Mouse (Mus musculus) stomach, embryonic 15.5 days (tissue): Measurements from ENCODE around the gene Ccnyl1. TPM values are rescaled to one million over a fixed set of nuclear protein-coding genes. Genes with fewer than 3 reads are reported as not detected.

Experiments
- ATAC-seq: fragments of 200-750 bp; cut with Nextera tagmentation; 2 replicates; pipeline ENCODE4 v1.8.0; 2017; ENCODE audit warnings: low read depth, moderate number of reproducible peaks, moderate TSS enrichment; ENCODE audit not compliant: insufficient read depth, low FRiP score
- H3K27ac ChIP-seq: fragments of 300-500 bp; sonication (generic); 2 replicates; pipeline ENCODE4 v1.5.1; 2015; ENCODE audit warnings: mild to moderate bottlenecking, inconsistent platforms
- H3K27me3 ChIP-seq: fragments of 300-500 bp; sonication (generic); replicated peaks from 2 replicates; pipeline ENCODE4 v1.6.1; 2015; ENCODE audit warnings: inconsistent platforms
- H3K36me3 ChIP-seq: fragments of 300-500 bp; sonication (generic); 2 replicates; pipeline ENCODE4 v1.6.1; 2015; ENCODE audit warnings: inconsistent platforms
- H3K4me1 ChIP-seq: fragments of 300-500 bp; sonication (generic); 2 replicates; pipeline ENCODE4 v1.6.1; 2015; ENCODE audit warnings: inconsistent platforms
- H3K4me2 ChIP-seq: fragments of 300-500 bp; sonication (generic); 2 replicates; pipeline ENCODE4 v1.6.1; 2015; ENCODE audit warnings: mild to moderate bottlenecking, inconsistent platforms
- H3K4me3 ChIP-seq: fragments of 300-500 bp; sonication (generic); replicated peaks from 2 replicates; pipeline ENCODE4 v1.5.1; 2015; ENCODE audit warnings: inconsistent platforms
- H3K9ac ChIP-seq: fragments of 300-500 bp; sonication (generic); 2 replicates; pipeline ENCODE4 v1.6.1; 2015; ENCODE audit warnings: inconsistent platforms
- H3K9me3 ChIP-seq: fragments of 300-500 bp; sonication (generic); 2 replicates; pipeline ENCODE4 v1.6.1; 2016; ENCODE audit warnings: inconsistent platforms
- WGBS: fragments of 180-500 bp; shearing (Covaris S2); methylation state at CpG from one replicate; pipeline ENCODE4 v1.1.7; 2015; 5-methylcytosine and 5-hydroxymethylcytosine counted together
- polyA plus RNA-seq: library from polyadenylated mRNA; unstranded; fragments of >200 nt; fragmentation: Nextera tagmentation; extraction: Ambion mirVana; gene quantifications from 2 replicates; pipeline ENCODE4 v1.2.1, GENCODE M21; 2015

The Ccnyl1 gene
- polyA plus RNA-seq, 1 experiment from 2014 or later = 4.5 TPM

DNA sequence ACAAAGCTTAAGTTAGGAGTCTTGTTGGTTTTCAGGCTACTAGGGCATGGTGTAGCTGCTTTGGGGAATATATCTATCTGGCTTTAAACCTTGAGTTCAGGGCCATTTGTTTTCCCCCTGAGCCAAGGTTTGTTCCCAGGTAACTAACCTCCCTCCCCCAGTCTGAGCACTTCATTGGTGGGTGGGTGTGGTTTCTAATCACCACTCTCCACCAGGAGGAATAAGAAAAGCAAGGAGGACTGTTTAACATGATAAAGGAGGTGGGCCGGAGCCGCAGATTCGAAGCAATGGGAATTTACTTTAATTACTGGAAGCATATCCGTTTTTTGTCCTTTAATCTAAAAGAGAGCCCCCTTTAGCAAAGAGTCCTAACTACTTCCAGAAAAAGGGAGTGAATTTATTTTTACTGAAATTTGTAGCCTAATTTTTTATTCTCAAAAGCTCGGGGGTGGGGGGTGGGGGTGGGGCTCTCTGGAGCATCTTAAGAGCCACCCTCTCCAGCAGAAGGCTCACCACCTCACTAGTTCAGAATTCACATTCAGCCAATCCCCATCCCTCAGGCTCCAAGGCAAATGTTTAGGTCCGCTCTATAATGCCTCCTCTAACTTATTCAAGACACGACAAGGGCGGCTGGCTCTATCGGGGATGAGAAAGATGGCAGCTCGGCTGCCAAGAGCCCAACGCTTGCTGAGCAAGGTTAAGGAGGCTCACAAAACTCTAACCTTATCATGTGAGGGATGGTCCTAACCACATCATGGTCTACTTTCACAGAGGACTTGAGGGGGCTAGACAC, 43.4 kb downstream of the Ccnyl1 start:
- H3K27ac ChIP-seq = peak overlapping the region; percentile 22
- no peaks in the 10 kb centered on the region for H3K9me3 ChIP-seq
- no peaks in the 10 kb centered on the region for H3K27me3 ChIP-seq
- H3K4me1 ChIP-seq = peaks cover 35% of the 10 kb centered on the region
- no peaks in the 10 kb centered on the region for H3K36me3 ChIP-seq
- H3K9ac ChIP-seq = no peak overlapping the region
- H3K4me2 ChIP-seq = peak overlapping the region; percentile 95
- WGBS = 46% methylated on average over 11 of the region's 11 CpGs
- H3K4me3 ChIP-seq = peak overlapping the region; percentile 17
- ATAC-seq = no peak

- H3K27ac ChIP-seq = peak overlapping the region; percentile 18; the same call in 1 of the 2 replicates
Measured at GRCm38 (mm10) chr1:64734771-64735750, 44.8 kb downstream of the Ccnyl1 start.

GRCm38 (mm10) chr1:64735781-64736680, 45.8 kb downstream of the Ccnyl1 start:
- Histone ChIP-seq H3K27me3 (no peaks in the 10 kb centered on the region), H3K4me3 (peak overlapping the region; percentile 77), H3K4me2 (peak overlapping the region; percentile 95), H3K9me3 (no peaks in the 10 kb centered on the region), H3K36me3 (no peaks in the 10 kb centered on the region), H3K27ac (peak overlapping the region; percentile 91), H3K4me1 (peaks cover 35% of the 10 kb centered on the region), H3K9ac (peak overlapping the region; percentile 83; the same call in 1 of the 2 replicates)
- ATAC-seq = no peak
- 7% methylated on average over 75 of the region's 75 CpGs for WGBS

More at GRCm38 (mm10) chr1:64734771-64735750, 44.8 kb downstream of the Ccnyl1 start:
- Histone ChIP-seq H3K36me3 (no peaks in the 10 kb centered on the region), H3K9me3 (no peaks in the 10 kb centered on the region), H3K9ac (peak overlapping the region; percentile 38), H3K4me2 (peak overlapping the region; percentile 95), H3K4me3 (peak overlapping the region; percentile 77), H3K27me3 (no peaks in the 10 kb centered on the region), H3K4me1 (peaks cover 35% of the 10 kb centered on the region)
- no peak for ATAC-seq
- 32% methylated on average over 58 of the region's 58 CpGs for WGBS

GRCm38 (mm10) chr1:64736681-64737501, 46.6 kb downstream of the Ccnyl1 start:
- peak overlapping the region; percentile 83 for H3K9ac ChIP-seq
- ATAC-seq = no peak; the same call in 1 of the 2 replicates
- no peaks in the 10 kb centered on the region for H3K27me3 ChIP-seq
- no peaks in the 10 kb centered on the region for H3K36me3 ChIP-seq
- H3K27ac ChIP-seq = peak overlapping the region; percentile 91
- H3K4me1 ChIP-seq = peaks cover 31% of the 10 kb centered on the region
- WGBS = under 1% methylated on average over 52 of the region's 56 CpGs
- H3K4me2 ChIP-seq = peak overlapping the region; percentile 95
- no peaks in the 10 kb centered on the region for H3K9me3 ChIP-seq
- H3K4me3 ChIP-seq = peak overlapping the region; percentile 77

GRCm38 (mm10) chr1:64737502-64738179, 47.4 kb downstream of the Ccnyl1 start, which contains the start of gene Fzd5:
Fzd5 (minus strand) TSS chr1:64737751.
- peak; percentile 93 for ATAC-seq
- Histone ChIP-seq H3K4me1 (peaks cover 27% of the 10 kb centered on the region), H3K27me3 (no peaks in the 10 kb centered on the region), H3K4me2 (peak within 1 kb of the TSS; percentile 95), H3K9me3 (no peaks in the 10 kb centered on the region), H3K27ac (peak within 1 kb of the TSS; percentile 91), H3K4me3 (peak within 1 kb of the TSS; percentile 77), H3K9ac (peak within 1 kb of the TSS; percentile 83), H3K36me3 (no peaks in the 10 kb centered on the region)
- WGBS = 0% methylated on average over 33 of the region's 73 CpGs

- Histone ChIP-seq H3K9me3 (no peaks in the 10 kb centered on the region), H3K4me3 (peak overlapping the region; percentile 77), H3K36me3 (no peaks in the 10 kb centered on the region), H3K4me1 (peaks cover 23% of the 10 kb centered on the region), H3K27me3 (no peaks in the 10 kb centered on the region), H3K4me2 (peak overlapping the region; percentile 95), H3K27ac (peak overlapping the region; percentile 90), H3K9ac (peak overlapping the region; percentile 13; the same call in 1 of the 2 replicates)
- peak; percentile 36 for ATAC-seq
- under 1% methylated on average over 11 of the region's 11 CpGs for WGBS
Measured at GRCm38 (mm10) chr1:64738180-64738555, 47.9 kb downstream of the Ccnyl1 start.

- WGBS = under 1% methylated on average over 14 of the region's 14 CpGs
- Histone ChIP-seq H3K4me3 (peak overlapping the region; percentile 77), H3K27ac (peak overlapping the region; percentile 90), H3K9ac (peak overlapping the region; percentile 13; the same call in 1 of the 2 replicates), H3K9me3 (no peaks in the 10 kb centered on the region), H3K4me1 (peaks cover 19% of the 10 kb centered on the region), H3K27me3 (no peaks in the 10 kb centered on the region), H3K4me2 (peak overlapping the region; percentile 95), H3K36me3 (no peaks in the 10 kb centered on the region)
- no peak for ATAC-seq
Measured at GRCm38 (mm10) chr1:64738661-64739082, 48.4 kb downstream of the Ccnyl1 start.

DNA sequence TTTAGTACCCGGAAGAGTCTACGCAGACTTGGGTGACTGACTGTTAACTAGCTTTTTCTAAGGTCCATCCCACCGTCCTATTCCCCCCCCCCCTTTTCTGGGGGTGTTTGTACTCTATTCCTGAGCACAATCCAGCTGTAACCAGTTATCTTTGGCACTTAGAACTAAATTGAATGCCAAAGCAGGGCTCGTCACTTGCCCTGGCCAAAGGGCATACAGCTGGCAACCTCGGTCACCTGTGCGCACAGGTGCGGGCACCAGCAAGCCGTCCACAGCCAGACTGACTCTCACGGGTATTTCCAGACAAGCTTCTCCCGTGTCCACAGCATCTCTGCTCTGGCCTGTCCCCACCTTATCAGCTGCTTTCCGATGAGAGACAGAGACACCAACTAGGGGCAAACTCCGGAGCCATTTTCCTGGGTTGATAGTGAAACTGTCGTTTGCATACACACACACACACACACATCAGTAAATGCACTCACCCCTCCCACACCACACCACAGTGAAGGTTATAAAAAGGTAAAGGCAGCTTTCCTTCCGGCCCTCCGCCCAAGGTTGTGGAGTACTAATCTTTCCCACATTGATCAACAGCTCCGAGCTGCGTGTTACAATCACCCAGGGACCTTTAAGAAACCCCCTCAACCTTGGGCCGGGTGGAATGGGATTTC, 52.6 kb downstream of the Ccnyl1 start:
- Histone ChIP-seq H3K4me1 (0 out of 2 replicates have a peak, but pooled peaks cover 3% of the 10 kb centered on the region), H3K9ac (no peak overlapping the region), H3K4me3 (no peak overlapping the region), H3K4me2 (peak overlapping the region; percentile 8; the same call in 1 of the 2 replicates), H3K27me3 (no peaks in the 10 kb centered on the region), H3K9me3 (no peaks in the 10 kb centered on the region), H3K36me3 (no peaks in the 10 kb centered on the region), H3K27ac (no peak overlapping the region)
- 77% methylated on average over 18 of the region's 18 CpGs for WGBS
- ATAC-seq = no peak

DNA sequence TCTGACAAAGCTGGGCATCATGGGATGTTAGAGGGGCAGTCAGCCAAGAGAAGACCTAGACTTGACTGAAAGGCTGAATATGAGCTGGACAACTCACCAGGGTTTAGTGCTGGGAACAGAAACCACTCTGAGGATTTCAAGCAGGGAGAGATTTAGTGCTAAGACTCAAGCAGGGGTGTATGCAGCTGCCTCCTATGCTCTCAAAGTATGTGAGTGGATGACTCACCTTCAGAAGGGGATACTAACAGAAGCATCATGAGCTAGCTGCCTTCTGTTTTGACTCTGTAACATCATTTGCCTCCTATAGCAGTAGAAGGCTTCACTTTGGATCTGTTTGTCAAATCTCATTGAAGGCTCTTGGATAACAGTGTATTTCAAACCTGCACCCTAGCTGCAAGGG, 54.4 kb downstream of the Ccnyl1 start:
- Histone ChIP-seq H3K4me2 (no peak overlapping the region), H3K9me3 (no peaks in the 10 kb centered on the region), H3K27me3 (no peaks in the 10 kb centered on the region), H3K36me3 (no peaks in the 10 kb centered on the region), H3K4me3 (no peak overlapping the region), H3K27ac (no peak overlapping the region), H3K9ac (no peak overlapping the region), H3K4me1 (no peaks in the 10 kb centered on the region)
- no peak for ATAC-seq
